39 mouse cellular contexts compared by ENCODE assay signal in genomic region chr1:86477738-86478285, GRCm38 (mm10). TPM values are rescaled to one million over a fixed set of nuclear protein-coding genes. Genes with fewer than 3 reads are reported as not detected.
A peak's percentile ranks its signal among the peaks of the same experiment; 100 is the strongest.
DNase-seq lines count a peak whose midpoint lies in the region; ATAC-seq and TF ChIP-seq lines count a peak whose summit lies in the region.
"Had no signal": no experiment of that assay in that cellular context is flagged by ENCODE, and none has a peak within 500 bp of the region (broad histone marks: within the 10 kb centered on the region; RNA-seq: fewer than 3 reads in every experiment).

No protein-coding gene starts in this region.

- no peak for TF ChIP-seq CTCF in liver, postnatal 0 days (IDR thresholded peaks at IDR 0.05; ENCODE audit: low read depth)

- no peak overlapping the region for H3K4me3 ChIP-seq in liver, embryonic 12.5 days
- no peak overlapping the region for H3K4me3 ChIP-seq in liver, postnatal 0 days (ENCODE audit: low read depth, low read length)
- H3K4me3 ChIP-seq: embryonic facial prominence, embryonic 12.5 days; heart, adult 2 months; heart, embryonic 13.5 days; hindbrain, embryonic 12.5 days; intestine, embryonic 15.5 days; layer of hippocampus, adult 2 months; left cerebral cortex, adult 2 months; limb, embryonic 12.5 days; midbrain, embryonic 10.5 days; myocyte; neural tube, embryonic 12.5 days had no signal

- H3K9me3 ChIP-seq in liver, embryonic 12.5 days (replicated peaks): no peaks in the 10 kb centered on the region
- H3K9me3 ChIP-seq in liver, postnatal 0 days (ENCODE audit: low read length): no peaks in the 10 kb centered on the region
- H3K9me3 ChIP-seq: embryonic facial prominence, embryonic 12.5 days; heart, embryonic 13.5 days; hindbrain, embryonic 12.5 days; intestine, embryonic 15.5 days; limb, embryonic 12.5 days; midbrain, embryonic 10.5 days; neural tube, embryonic 12.5 days had no signal

- DNase-seq in liver, postnatal 0 days: no peak
- DNase-seq in A20 (ENCODE audit: low read depth, low spot score) (peak; percentile 24), ZHBTc4 (ENCODE audit: low read depth, low spot score) (peak; percentile 53)
- DNase-seq in gastrocnemius, adult 18-20 months (ENCODE audit: low spot score): no peak
- DNase-seq in spleen, postnatal 36 days (ENCODE audit: low spot score in 2 of 2): no peak
- DNase-seq: adrenal gland, postnatal 14 days; B cell, adult 2 months; cerebellum, adult 11 months; cerebellum, adult 9-11 months; embryo, embryonic 11 days; gastrocnemius, postnatal 25 days; heart, adult 2 months; heart, postnatal 10 days; kidney, adult 2 months; kidney, postnatal 36 days; lung, adult 18-20 months; right cerebral cortex, postnatal 25 days; thymus, postnatal 36 days had no signal

- H3K27ac ChIP-seq in liver, embryonic 12.5 days: peak overlapping the region; percentile 79
- H3K27ac ChIP-seq in liver, postnatal 0 days (ENCODE audit: low read depth): no peak overlapping the region
- H3K27ac ChIP-seq: embryonic facial prominence, embryonic 12.5 days; heart, adult 2 months; heart, embryonic 13.5 days; hindbrain, embryonic 12.5 days; hindbrain, postnatal 0 days; intestine, embryonic 15.5 days; layer of hippocampus, adult 2 months; left cerebral cortex, adult 2 months; limb, embryonic 12.5 days; macrophage; midbrain, embryonic 10.5 days; neural tube, embryonic 12.5 days had no signal

- 0 out of 2 replicates have a peak overlapping the region, but pooled peaks have one; percentile 22 for H3K9ac ChIP-seq in liver, embryonic 12.5 days
- no peak overlapping the region for H3K9ac ChIP-seq in liver, postnatal 0 days (replicated peaks)
- H3K9ac ChIP-seq: embryonic facial prominence, embryonic 12.5 days; heart, embryonic 13.5 days; hindbrain, embryonic 12.5 days; intestine, embryonic 15.5 days; limb, embryonic 12.5 days; neural tube, embryonic 12.5 days had no signal

- WGBS in liver, embryonic 12.5 days (ENCODE audit: insufficient replicate concordance): 72% methylated on average over 5 of the region's 5 CpGs
- WGBS in liver, postnatal 0 days (ENCODE audit: insufficient replicate concordance): 81% methylated on average over 5 of the region's 5 CpGs

- no peak overlapping the region for H3K4me2 ChIP-seq in liver, embryonic 12.5 days
- no peak overlapping the region for H3K4me2 ChIP-seq in liver, postnatal 0 days (ENCODE audit: low read depth, low read length)
- H3K4me2 ChIP-seq: embryonic facial prominence, embryonic 12.5 days; heart, embryonic 13.5 days; hindbrain, embryonic 12.5 days; intestine, embryonic 15.5 days; limb, embryonic 12.5 days; neural tube, embryonic 12.5 days had no signal

- no peak for TF ChIP-seq EP300 in liver, postnatal 0 days (IDR thresholded peaks at IDR 0.05; ENCODE audit: low read depth)

- no peaks in the 10 kb centered on the region for H3K27me3 ChIP-seq in liver, embryonic 12.5 days (replicated peaks)
- no peaks in the 10 kb centered on the region for H3K27me3 ChIP-seq in liver, postnatal 0 days (ENCODE audit: insufficient read depth, low read length)
- H3K27me3 ChIP-seq: embryonic facial prominence, embryonic 12.5 days; heart, embryonic 13.5 days; hindbrain, embryonic 12.5 days; intestine, embryonic 15.5 days; limb, embryonic 12.5 days; neural tube, embryonic 12.5 days had no signal

- no peaks in the 10 kb centered on the region for H3K36me3 ChIP-seq in liver, embryonic 12.5 days
- no peaks in the 10 kb centered on the region for H3K36me3 ChIP-seq in liver, postnatal 0 days (replicated peaks; ENCODE audit: insufficient read depth, low read length)
- H3K36me3 ChIP-seq: embryonic facial prominence, embryonic 12.5 days; heart, embryonic 13.5 days; hindbrain, embryonic 12.5 days; intestine, embryonic 15.5 days; limb, embryonic 12.5 days; midbrain, embryonic 10.5 days; neural tube, embryonic 12.5 days had no signal

- no peak for ATAC-seq in liver, embryonic 12.5 days
- ATAC-seq in liver, postnatal 0 days: no peak
- ATAC-seq in neutrophil, adult 5-6 weeks (ENCODE audit: extremely low read depth, insufficient number of reproducible peaks, low FRiP score, poor library complexity, severe bottlenecking): 0 out of 2 replicates have a peak, but pooled peaks have one; percentile 14
- ATAC-seq: forebrain, embryonic 14.5 days; hindbrain, postnatal 0 days; intestine, embryonic 15.5 days; lung, postnatal 0 days had no signal

- H3K4me1 ChIP-seq in liver, embryonic 12.5 days: peaks cover 72% of the 10 kb centered on the region
- H3K4me1 ChIP-seq in liver, postnatal 0 days (ENCODE audit: insufficient read depth): peaks cover 45% of the 10 kb centered on the region

RNA-seq across cellular contexts. Expression of gene Ptma, which starts 48.7 kb away (rescaled TPM):
- 1,639 and 1,657 TPM in 2 replicates for polyA plus RNA-seq in liver, embryonic 12.5 days (2016; fragmentation: Nextera tagmentation; extraction: Ambion mirVana)
- polyA plus RNA-seq in liver, postnatal 0 days (2015; fragmentation: Nextera tagmentation; extraction: Ambion mirVana): 750 and 799 TPM in 2 replicates
- total RNA-seq in neutrophil, adult 5-6 weeks (2017): 1,253 and 1,399 TPM in 2 replicates
- total RNA-seq in gastrocnemius, adult 18-20 months (2021): 10 to 100 TPM; 64.2 to 99.0 TPM

RNA-seq across cellular contexts. Expression of gene Tex44, which starts 51.7 kb away (rescaled TPM):
- polyA plus RNA-seq in liver, embryonic 12.5 days (2016; fragmentation: Nextera tagmentation; extraction: Ambion mirVana): not detected in 2 replicates
- not detected in 2 replicates for polyA plus RNA-seq in liver, postnatal 0 days (2015; fragmentation: Nextera tagmentation; extraction: Ambion mirVana)
- not detected in 2 replicates for total RNA-seq in neutrophil, adult 5-6 weeks (2017)
- not detected for total RNA-seq in gastrocnemius, adult 18-20 months (2021)
- total RNA-seq: adrenal gland, postnatal 14 days; gastrocnemius, postnatal 25 days; heart, adult 2 months; heart, postnatal 10 days; hindbrain, postnatal 0 days; layer of hippocampus, adult 2 months; layer of hippocampus, postnatal 14 days; left cerebral cortex, adult 2 months; left cerebral cortex, postnatal 25 days; midbrain, postnatal 0 days had no signal
- polyA plus RNA-seq: embryonic facial prominence, embryonic 12.5 days; forebrain, embryonic 14.5 days; heart, embryonic 13.5 days; hindbrain, embryonic 12.5 days; hindbrain, postnatal 0 days; intestine, embryonic 15.5 days; kidney, adult 2 months; kidney, embryonic 16.5 days; limb, embryonic 12.5 days; lung, postnatal 0 days; macrophage; midbrain, postnatal 0 days; myocyte; neural tube, embryonic 12.5 days; stomach, embryonic 16.5 days had no signal

RNA-seq across cellular contexts. Expression of gene Nmur1, which starts 51.8 kb away (rescaled TPM):
- 0.19 TPM in 1 of 2 replicates, not detected in the other for polyA plus RNA-seq in liver, embryonic 12.5 days (2016; fragmentation: Nextera tagmentation; extraction: Ambion mirVana)
- not detected in 2 replicates for polyA plus RNA-seq in liver, postnatal 0 days (2015; fragmentation: Nextera tagmentation; extraction: Ambion mirVana)
- not detected in 2 replicates for total RNA-seq in neutrophil, adult 5-6 weeks (2017)
- total RNA-seq in gastrocnemius, adult 18-20 months (2021): not detected
- total RNA-seq: adrenal gland, postnatal 14 days; gastrocnemius, postnatal 25 days; heart, adult 2 months; heart, postnatal 10 days; layer of hippocampus, adult 2 months; layer of hippocampus, postnatal 14 days; left cerebral cortex, adult 2 months; left cerebral cortex, postnatal 25 days; midbrain, postnatal 0 days had no signal
- polyA plus RNA-seq: embryonic facial prominence, embryonic 12.5 days; forebrain, embryonic 14.5 days; heart, adult 2 months; heart, embryonic 13.5 days; limb, embryonic 12.5 days; macrophage; midbrain, embryonic 10.5 days; myocyte; stomach, embryonic 16.5 days had no signal

Comparison
In these comparisons a context has a peak if more than half of its experiments do, and no peak if none do; other contexts are left out.
1. DNase-seq: peak in A20 (single experiment) and ZHBTc4 (single experiment); none in liver, postnatal 0 days (single experiment), gastrocnemius, adult 18-20 months (single experiment) and spleen, postnatal 36 days (0 of 2).
2. RNA of gene Ptma, which starts 48.7 kb away (total RNA-seq): 1,253 to 1,399 TPM in neutrophil, adult 5-6 weeks; 64.2 to 99.0 TPM in gastrocnemius, adult 18-20 months; every median in the first group is over 10 times any median in the second.